Mouse (Mus musculus) megakaryocyte, embryonic 14.5 days (primary cell): Measurements from ENCODE around the gene Kndc1.

Source experiments
- FLI1 ChIP-seq: IDR thresholded peaks from 2 replicates; pipeline ENCODE4 v1.6.1; 2012; ENCODE audit warnings: low read length, inconsistent platforms, mixed read lengths
- GATA1 ChIP-seq: IDR thresholded peaks from 3 replicates; pipeline ENCODE4 v1.6.1; 2012; ENCODE audit warnings: mixed read lengths, low read length, inconsistent platforms, borderline replicate concordance

GRCm38 (mm10) chr7:139894655-139895557 lies at the start of gene Kndc1:
- TF ChIP-seq GATA1 (no peak), FLI1 (no peak)
